Mouse (Mus musculus): ENCODE results near the gene Gna13. TPM values are rescaled to one million over a fixed set of nuclear protein-coding genes. Genes with fewer than 3 reads are reported as not detected.

The Gna13 gene
- total and polyA plus RNA-seq, 3 experiments: 51.0 to 102 (median 56.6) TPM

GRCm38 (mm10) chr11:109335890-109336289, 26.7 kb upstream of the Gna13 start:
- no peaks in the 10 kb centered on the region for H3K9me3 ChIP-seq (replicated peaks; ENCODE audit: insufficient read depth, low read length)
- no peaks in the 10 kb centered on the region for H3K27me3 ChIP-seq (ENCODE audit: control insufficient read depth in 1 of 2, insufficient read depth in 2 of 2, low read length in 2 of 2)
- H3K9ac ChIP-seq (ENCODE audit: control insufficient read depth, low read depth, low read length, poor library complexity, severe bottlenecking): no peak overlapping the region
- no peak overlapping the region; the same call in 1 of the 2 replicates for H3K27ac ChIP-seq (ENCODE audit: control insufficient read depth, low read depth, low read length)
- H3K79me2 ChIP-seq (ENCODE audit: control insufficient read depth, insufficient read depth, low read length, poor library complexity): no peaks in the 10 kb centered on the region
- TF ChIP-seq MAZ (IDR thresholded peaks at IDR 0.05; ENCODE audit: low read depth, low read length) (no peak), NRF1 (IDR thresholded peaks at IDR 0.05; ENCODE audit: insufficient read depth, low read depth, low read length, poor library complexity, severe bottlenecking) (peak; percentile 13; the same call in 1 of the 2 replicates), MAX (IDR thresholded peaks at IDR 0.05; ENCODE audit: low read length) (no peak), USF2 (IDR thresholded peaks at IDR 0.05; ENCODE audit: borderline replicate concordance in 1 of 2, insufficient read depth in 1 of 2, low read depth in 1 of 2, low read length in 2 of 2) (no peak), SIN3A (IDR thresholded peaks at IDR 0.05; ENCODE audit: low read length) (peak; percentile 65; the same call in 1 of the 2 replicates), TCF12 (IDR thresholded peaks at IDR 0.05; ENCODE audit: low read depth, low read length) (0 out of 2 replicates have a peak, but pooled peaks have one; percentile 18), GATA1 (IDR thresholded peaks at IDR 0.05; ENCODE audit: low read depth, low read length) (peak; percentile 21; the same call in 1 of the 2 replicates), MYB (IDR thresholded peaks at IDR 0.05; ENCODE audit: low read depth, low read length) (no peak), JUND (IDR thresholded peaks at IDR 0.05; ENCODE audit: low read depth, low read length) (no peak), EP300 (IDR thresholded peaks at IDR 0.05; ENCODE audit: low read depth in 1 of 2, low read length in 2 of 2) (peak; percentile 33 to 62; a peak in 2 of 4 replicates), ETS1 (IDR thresholded peaks at IDR 0.05; ENCODE audit: low read depth, low read length) (no peak; the same call in 1 of the 2 replicates), POLR2A (IDR thresholded peaks at IDR 0.05; ENCODE audit: control insufficient read depth in 1 of 2, insufficient read depth in 1 of 2, low read depth in 1 of 2, low read length in 2 of 2, poor library complexity in 1 of 2) (peak in 1 of 2 experiments; percentile 31; a peak in 1 of 4 replicates)
- H3K36me3 ChIP-seq (ENCODE audit: control insufficient read depth in 1 of 2, insufficient read depth in 2 of 2, low read length in 2 of 2): peaks cover 0 to 24% of the 10 kb centered on the region in 2 experiments; a peak in 2 of 4 replicates
- peaks cover 18 to 41% of the 10 kb centered on the region in 2 experiments for H3K4me1 ChIP-seq (ENCODE audit: control insufficient read depth in 1 of 2, insufficient read depth in 2 of 2, low read length in 2 of 2)
- H3K4me3 ChIP-seq (ENCODE audit: control insufficient read depth in 1 of 2, insufficient read depth in 1 of 2, low read depth in 2 of 2, low read length in 2 of 2): peak overlapping the region in 1 of 2 experiments; percentile 37; a peak in 3 of 4 replicates
- peak; percentile 70 for DNase-seq (ENCODE audit: low read depth, low spot score)

- H3K27me3 ChIP-seq (ENCODE audit: control insufficient read depth in 1 of 2, insufficient read depth in 2 of 2, low read length in 2 of 2): no peaks in the 10 kb centered on the region
- TF ChIP-seq ZC3H11A (IDR thresholded peaks at IDR 0.05; ENCODE audit: low read depth, low read length) (no peak), KAT2A (conservative IDR thresholded peaks at IDR 0.05; ENCODE audit: low read depth, low read length) (no peak), TAL1 (IDR thresholded peaks at IDR 0.05; ENCODE audit: low read length) (no peak), ETS1 (IDR thresholded peaks at IDR 0.05; ENCODE audit: low read depth, low read length) (peak; percentile 47), POLR2A (IDR thresholded peaks at IDR 0.05; ENCODE audit: control insufficient read depth in 1 of 2, insufficient read depth in 1 of 2, low read depth in 1 of 2, low read length in 2 of 2, poor library complexity in 1 of 2) (no peak), JUND (IDR thresholded peaks at IDR 0.05; ENCODE audit: low read depth, low read length) (no peak), USF2 (IDR thresholded peaks at IDR 0.05; ENCODE audit: borderline replicate concordance in 1 of 2, insufficient read depth in 1 of 2, low read depth in 1 of 2, low read length in 2 of 2) (no peak), SMC3 (IDR thresholded peaks at IDR 0.05; ENCODE audit: low read depth, low read length) (no peak), ZNF384 (IDR thresholded peaks at IDR 0.05; ENCODE audit: low read depth, low read length) (no peak), MYC (IDR thresholded peaks at IDR 0.05; ENCODE audit: low read depth, low read length) (no peak), MAFK (IDR thresholded peaks at IDR 0.05; ENCODE audit: borderline replicate concordance, low read depth, low read length) (no peak), MEF2A (IDR thresholded peaks at IDR 0.05; ENCODE audit: extremely low read depth, insufficient replicate concordance, low read depth, low read length, poor library complexity, severe bottlenecking) (no peak), ZMIZ1 (IDR thresholded peaks at IDR 0.05; ENCODE audit: low read depth, low read length) (no peak), TCF12 (IDR thresholded peaks at IDR 0.05; ENCODE audit: low read depth, low read length) (peak; percentile 73), MYB (IDR thresholded peaks at IDR 0.05; ENCODE audit: low read depth, low read length) (peak; percentile 48; the same call in 1 of the 2 replicates), USF1 (IDR thresholded peaks at IDR 0.05; ENCODE audit: low read depth, low read length) (no peak), SIN3A (IDR thresholded peaks at IDR 0.05; ENCODE audit: low read length) (no peak), ELF1 (IDR thresholded peaks at IDR 0.05; ENCODE audit: low read depth, low read length) (no peak), GATA1 (IDR thresholded peaks at IDR 0.05; ENCODE audit: low read depth, low read length) (peak; percentile 52), RCOR1 (IDR thresholded peaks at IDR 0.05; ENCODE audit: low read depth, low read length) (no peak), CTCF (IDR thresholded peaks at IDR 0.05 in 2 of 3, conservative IDR thresholded peaks at IDR 0.05 in 1 of 3; ENCODE audit: control insufficient read depth in 1 of 3, insufficient read depth in 1 of 3, low read depth in 2 of 3, low read length in 3 of 3, poor library complexity in 1 of 3, severe bottlenecking in 1 of 3) (no peak), MAZ (IDR thresholded peaks at IDR 0.05; ENCODE audit: low read depth, low read length) (no peak), GABPA (IDR thresholded peaks at IDR 0.05; ENCODE audit: low read depth, low read length) (no peak)
Observed at GRCm38 (mm10) chr11:109339155-109339938, 23.3 kb upstream of the Gna13 start.

More at GRCm38 (mm10) chr11:109339155-109339938, 23.3 kb upstream of the Gna13 start:
- Histone ChIP-seq H3K79me2 (ENCODE audit: control insufficient read depth, insufficient read depth, low read length, poor library complexity) (no peaks in the 10 kb centered on the region), H3K4me1 (ENCODE audit: control insufficient read depth in 1 of 2, insufficient read depth in 2 of 2, low read length in 2 of 2) (peaks cover 5 to 34% of the 10 kb centered on the region in 2 experiments), H3K9me3 (replicated peaks; ENCODE audit: insufficient read depth, low read length) (no peaks in the 10 kb centered on the region), H3K9ac (ENCODE audit: control insufficient read depth, low read depth, low read length, poor library complexity, severe bottlenecking) (no peak overlapping the region), H3K4me3 (ENCODE audit: control insufficient read depth in 1 of 2, insufficient read depth in 1 of 2, low read depth in 2 of 2, low read length in 2 of 2) (no peak overlapping the region), H3K36me3 (ENCODE audit: control insufficient read depth in 1 of 2, insufficient read depth in 2 of 2, low read length in 2 of 2) (peaks cover 0 to 14% of the 10 kb centered on the region in 2 experiments; a peak in 2 of 4 replicates), H3K27ac (ENCODE audit: control insufficient read depth, low read depth, low read length) (no peak overlapping the region)
- DNase-seq (ENCODE audit: low read depth, low spot score): no peak

Data from MEL (cell line).